Mouse (Mus musculus): ENCODE data around the gene Moap1. TPM values are rescaled to one million over a fixed set of nuclear protein-coding genes. Genes with fewer than 3 reads are reported as not detected.

Moap1 gene
- total RNA-seq, 4 experiments from 2014 or later: 25.7 to 29.4 (median 26.8) TPM

GRCm38 (mm10) chr12:102705906-102706640 is 37.4 kb downstream of the Moap1 start:
- no peak for DNase-seq (ENCODE audit: low spot score in 2 of 2)

GRCm38 (mm10) chr12:102705216-102705871 is 38.1 kb downstream of the Moap1 start:
- DNase-seq (ENCODE audit: low spot score in 2 of 2): peak; percentile 82 to 90

- DNase-seq (ENCODE audit: low spot score in 2 of 2): no peak
These were observed 38.8 kb downstream of the Moap1 start, which contains the start of gene Itpk1 for GRCm38 (mm10) chr12:102704457-102705198. Gene Itpk1 (minus strand): TSS chr12:102704930.

- DNase-seq (ENCODE audit: low spot score in 2 of 2): no peak
These were observed 39.5 kb downstream of the Moap1 start for GRCm38 (mm10) chr12:102703921-102704408.

GRCm38 (mm10) chr12:102703441-102703840 is 40.0 kb downstream of the Moap1 start:
- DNase-seq (ENCODE audit: low spot score in 2 of 2): no peak

GRCm38 (mm10) chr12:102703111-102703412 is 40.4 kb downstream of the Moap1 start:
- DNase-seq (ENCODE audit: low spot score in 2 of 2): no peak

GRCm38 (mm10) chr12:102702356-102703110 is 40.9 kb downstream of the Moap1 start:
- DNase-seq (ENCODE audit: low spot score in 2 of 2): peak in 1 of 2 experiments; percentile 79

GRCm38 (mm10) chr12:102701691-102702207 is 41.7 kb downstream of the Moap1 start:
- no peak for DNase-seq (ENCODE audit: low spot score in 2 of 2)

GRCm38 (mm10) chr12:102700453-102700852 is 43.0 kb downstream of the Moap1 start:
- no peak for DNase-seq (ENCODE audit: low spot score in 2 of 2)

- DNase-seq (ENCODE audit: low spot score in 2 of 2): no peak
These were observed 44.3 kb downstream of the Moap1 start for GRCm38 (mm10) chr12:102699156-102699555.

- DNase-seq (ENCODE audit: low spot score in 2 of 2): no peak
These were observed 45.3 kb downstream of the Moap1 start for GRCm38 (mm10) chr12:102698089-102698684.

- no peak for DNase-seq (ENCODE audit: low spot score in 2 of 2)
These were observed 46.1 kb downstream of the Moap1 start for GRCm38 (mm10) chr12:102697381-102697780.

- no peak for DNase-seq (ENCODE audit: low spot score in 2 of 2)
These were observed 46.7 kb downstream of the Moap1 start for GRCm38 (mm10) chr12:102696635-102697354.

GRCm38 (mm10) chr12:102695369-102696239 is 47.9 kb downstream of the Moap1 start:
- peak; percentile 83 to 84 for DNase-seq (ENCODE audit: low spot score in 2 of 2)

Other genes with a start within 250 kb of the Moap1 start
- 100 to 1,000 TPM; 115 to 125 (median 120) TPM for gene Chga, start 188.7 kb downstream of the Moap1 start, total RNA-seq (2022)
- 10 to 100 TPM; 57.5 to 71.0 (median 61.8) TPM for gene Itpk1, start 38.7 kb downstream of the Moap1 start, total RNA-seq (2022)
- 1 to 10 TPM; 4.9 to 6.4 (median 5.6) TPM for gene Tmem251, start 101 bp upstream of the Moap1 start, total RNA-seq (2022)
- not detected for gene Gm28051, start 14.1 kb upstream of the Moap1 start, total RNA-seq (2022)
- 10 to 100 TPM; 10.9 to 13.3 (median 12.1) TPM for gene Gon7, start 14.1 kb upstream of the Moap1 start, total RNA-seq (2022)
- gene Ubr7, start 14.3 kb upstream of the Moap1 start, total RNA-seq (2022): 10 to 100 TPM; 28.8 to 33.1 (median 31.7) TPM
- gene Gm20604, start 15.0 kb upstream of the Moap1 start, total RNA-seq (2022): 10 to 100 TPM; 12.3 to 15.5 (median 14.9) TPM
- 10 to 100 TPM; 19.1 to 24.3 (median 20.9) TPM for gene Btbd7, start 134.8 kb upstream of the Moap1 start, total RNA-seq (2022)
- not detected for gene Cox8c, start 155.7 kb upstream of the Moap1 start, total RNA-seq (2022)
- 10 to 100 TPM; 43.4 to 60.3 (median 54.2) TPM for gene Unc79, start 205.2 kb upstream of the Moap1 start, total RNA-seq (2022)

Data from layer of hippocampus, adult 8-10 months (tissue).